Mouse (Mus musculus) neutrophil, adult 65 days (primary cell): ENCODE measurements around the gene Olfr801. TPM values are rescaled to one million over a fixed set of nuclear protein-coding genes. Genes with fewer than 3 reads are reported as not detected.

Experiments used
- total RNA-seq: library from RNA; stranded (reverse); gene quantifications from 2 replicates; pipeline ENCODE4 v1.2.4, GENCODE M21; 2023

The Olfr801 gene
- not detected in 2 replicates for total RNA-seq

GRCm38 (mm10) chr10:129673765-129674164 is at the start of gene Olfr801:
Gene Olfr801 (minus strand): TSS chr10:129673865.

GRCm38 (mm10) chr10:129702910-129703309 is 29.2 kb upstream of the Olfr801 start, which contains the start of gene Olfr804:
Gene Olfr804 (plus strand): TSS chr10:129703210.

GRCm38 (mm10) chr10:129694186-129694585 is 20.5 kb upstream of the Olfr801 start, which contains the start of gene Olfr803:
Gene Olfr803 (minus strand): TSS chr10:129694286.

GRCm38 (mm10) chr10:129688069-129688468 is 14.4 kb upstream of the Olfr801 start, which contains the start of gene Olfr802:
Gene Olfr802 (minus strand): TSS chr10:129688169.

GRCm38 (mm10) chr10:129657394-129657793 is 16.3 kb downstream of the Olfr801 start, which contains the start of gene Olfr800:
Gene Olfr800 (plus strand): TSS chr10:129657694.

GRCm38 (mm10) chr10:129637184-129637583 is 36.5 kb downstream of the Olfr801 start, which contains the start of gene Olfr799:
Gene Olfr799 (plus strand): TSS chr10:129637484.

GRCm38 (mm10) chr10:129627834-129628233 is 45.8 kb downstream of the Olfr801 start, which contains the start of gene Olfr798:
Gene Olfr798 (minus strand): TSS chr10:129627934.

Other genes with a start within 250 kb of the Olfr801 start
- gene Olfr786, start 246.6 kb downstream of the Olfr801 start, total RNA-seq = not detected in 2 replicates
- not detected in 2 replicates for gene Olfr787, start 212.0 kb downstream of the Olfr801 start, total RNA-seq
- gene Olfr788, start 202.9 kb downstream of the Olfr801 start, total RNA-seq = not detected in 2 replicates
- 0.09 TPM in 1 of 2 replicates, not detected in the other for gene Olfr789, start 189.1 kb downstream of the Olfr801 start, total RNA-seq
- not detected in 2 replicates for gene Olfr790, start 175.4 kb downstream of the Olfr801 start, total RNA-seq
- not detected in 2 replicates for gene Olfr791, start 152.1 kb downstream of the Olfr801 start, total RNA-seq
- not detected in 2 replicates for gene Olfr792, start 134.7 kb downstream of the Olfr801 start, total RNA-seq
- gene Olfr794, start 106.2 kb downstream of the Olfr801 start, total RNA-seq = not detected in 2 replicates
- gene Olfr796, start 61.3 kb downstream of the Olfr801 start, total RNA-seq = not detected in 2 replicates
- gene Olfr798, start 45.9 kb downstream of the Olfr801 start, total RNA-seq = not detected in 2 replicates
- gene Olfr799, start 36.4 kb downstream of the Olfr801 start, total RNA-seq = not detected in 2 replicates
- not detected in 2 replicates for gene Olfr800, start 16.2 kb downstream of the Olfr801 start, total RNA-seq
- not detected in 2 replicates for gene Olfr802, start 14.3 kb upstream of the Olfr801 start, total RNA-seq
- gene Olfr803, start 20.4 kb upstream of the Olfr801 start, total RNA-seq = not detected in 2 replicates
- not detected in 2 replicates for gene Olfr804, start 29.3 kb upstream of the Olfr801 start, total RNA-seq
- gene Olfr805, start 55.5 kb upstream of the Olfr801 start, total RNA-seq = not detected in 2 replicates
- gene Olfr806, start 68.1 kb upstream of the Olfr801 start, total RNA-seq = not detected in 2 replicates
- not detected in 2 replicates for gene Olfr807, start 83.9 kb upstream of the Olfr801 start, total RNA-seq
- not detected in 2 replicates for gene Olfr808, start 91.6 kb upstream of the Olfr801 start, total RNA-seq
- gene Olfr809, start 100.8 kb upstream of the Olfr801 start, total RNA-seq = not detected in 2 replicates
- gene Olfr810, start 121.1 kb upstream of the Olfr801 start, total RNA-seq = not detected in 2 replicates
- gene Olfr811, start 130.5 kb upstream of the Olfr801 start, total RNA-seq = not detected in 2 replicates
- not detected in 2 replicates for gene Olfr812, start 172.2 kb upstream of the Olfr801 start, total RNA-seq
- gene Olfr813, start 181.5 kb upstream of the Olfr801 start, total RNA-seq = not detected in 2 replicates
- gene Olfr814, start 206.0 kb upstream of the Olfr801 start, total RNA-seq = not detected in 2 replicates
- gene Olfr815, start 232.0 kb upstream of the Olfr801 start, total RNA-seq = not detected in 2 replicates
- gene Olfr816, start 241.7 kb upstream of the Olfr801 start, total RNA-seq = not detected in 2 replicates